Mouse (Mus musculus): ENCODE results near the gene Gm42517. TPM values are rescaled to one million over a fixed set of nuclear protein-coding genes. Genes with fewer than 3 reads are reported as not detected.

Gene Gm42517
- total and polyA plus RNA-seq, 3 experiments = not detected

DNA sequence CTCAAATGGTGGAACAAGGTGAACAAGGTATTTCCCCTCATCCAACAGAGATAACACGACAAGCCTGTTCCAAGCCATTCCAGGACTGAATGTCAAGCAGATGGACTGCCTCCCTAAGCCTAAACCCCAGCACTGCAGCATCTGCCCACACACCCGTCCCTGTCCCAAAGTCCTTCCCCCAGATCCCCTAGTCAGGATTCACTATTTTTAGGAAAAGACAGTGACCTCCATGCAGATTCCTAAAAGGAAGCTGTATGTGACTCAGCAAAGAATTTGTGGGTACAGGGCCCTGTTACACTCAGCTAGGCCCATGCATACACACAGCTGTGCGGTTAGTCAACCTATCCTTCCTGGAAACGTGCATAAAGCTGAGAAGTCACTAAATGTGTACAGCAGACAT lies 18.7 kb upstream of the Gm42517 start:
- DNase-seq (ENCODE audit: extremely low read depth) = no peak
- TF ChIP-seq CHD2 (IDR thresholded peaks at IDR 0.05; ENCODE audit: low read length) (no peak), SMC3 (IDR thresholded peaks at IDR 0.05; ENCODE audit: low read depth, low read length) (no peak), RCOR1 (conservative IDR thresholded peaks at IDR 0.05; ENCODE audit: low read depth, low read length) (no peak), RAD21 (IDR thresholded peaks at IDR 0.05; ENCODE audit: low read depth, low read length) (no peak), ZNF384 (IDR thresholded peaks at IDR 0.05; ENCODE audit: low read depth, low read length) (no peak), PAX5 (IDR thresholded peaks at IDR 0.05; ENCODE audit: low read length) (no peak), MAFK (IDR thresholded peaks at IDR 0.05; ENCODE audit: insufficient replicate concordance, low read length) (no peak), NELFE (IDR thresholded peaks at IDR 0.05; ENCODE audit: low read depth, low read length) (no peak), MAX (IDR thresholded peaks at IDR 0.05; ENCODE audit: low read length) (no peak), USF1 (IDR thresholded peaks at IDR 0.05; ENCODE audit: low read depth, low read length) (no peak), CHD1 (IDR thresholded peaks at IDR 0.05; ENCODE audit: low read depth, low read length) (no peak), MEF2A (IDR thresholded peaks at IDR 0.05; ENCODE audit: borderline replicate concordance, low read depth, low read length) (no peak), KAT2A (IDR thresholded peaks at IDR 0.05; ENCODE audit: insufficient replicate concordance, low read length) (no peak)
- H3K36me3 ChIP-seq (replicated peaks in 1 of 2; ENCODE audit: control insufficient read depth in 1 of 2, insufficient read depth in 1 of 2, low read length in 1 of 2) = no peaks in the 10 kb centered on the region
- in situ Hi-C loops (cut with MboI; ENCODE audit: low pct_ligation_motif_present, low pct_unique_long_range_greater_than_20kb, low sequenced_read_pairs) = no loop called here
- dilution Hi-C loops (cut with MboI; ENCODE audit: extremely low pct_ligation_motif_present, extremely low pct_unique_long_range_greater_than_20kb, low sequenced_read_pairs) = no loop called here
- H3K9ac ChIP-seq (ENCODE audit: insufficient read depth, low read depth) = no peak overlapping the region
- H3K4me2 ChIP-seq (ENCODE audit: insufficient read depth, low read depth, poor library complexity, severe bottlenecking) = no peak overlapping the region
- no peaks in the 10 kb centered on the region for H3K27me3 ChIP-seq (replicated peaks)
- peaks cover 5% of the 10 kb centered on the region for H3K9me3 ChIP-seq (replicated peaks; ENCODE audit: low read length)
- peaks cover 0 to 5% of the 10 kb centered on the region in 2 experiments; a peak in 2 of 4 replicates for H3K4me1 ChIP-seq (ENCODE audit: control insufficient read depth in 1 of 2, insufficient read depth in 2 of 2)
- H3K79me2 ChIP-seq (replicated peaks; ENCODE audit: control insufficient read depth, extremely low read depth, insufficient read depth, poor library complexity, severe bottlenecking) = no peaks in the 10 kb centered on the region
- H3K4me3 ChIP-seq (replicated peaks in 1 of 3; ENCODE audit: low read depth in 2 of 3, low read length in 2 of 3, poor library complexity in 1 of 3) = no peak overlapping the region
- no peak overlapping the region for H3K27ac ChIP-seq (ENCODE audit: insufficient read depth, low read depth)

DNA sequence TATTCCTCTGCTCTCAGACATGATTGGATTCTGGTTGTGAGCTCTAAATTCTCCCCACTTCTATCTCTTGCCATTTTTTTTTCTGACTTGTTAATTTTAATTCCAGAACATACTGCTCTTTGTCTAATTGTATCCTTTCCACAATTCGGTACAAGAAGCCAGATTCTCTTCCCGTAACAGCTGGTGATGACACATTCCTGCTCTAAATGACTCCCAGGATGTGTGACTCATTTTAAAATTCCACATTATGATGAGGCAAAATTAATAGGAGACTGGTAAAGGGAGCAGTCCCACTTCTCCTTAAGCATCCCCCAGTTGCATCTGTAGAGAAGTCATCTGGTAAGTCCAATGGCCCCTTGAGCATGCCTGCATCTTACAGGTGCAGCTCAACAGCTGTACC lies 17.9 kb upstream of the Gm42517 start:
- dilution Hi-C loops (cut with MboI; ENCODE audit: extremely low pct_ligation_motif_present, extremely low pct_unique_long_range_greater_than_20kb, low sequenced_read_pairs) = no loop called here
- H3K4me1 ChIP-seq (ENCODE audit: control insufficient read depth in 1 of 2, insufficient read depth in 2 of 2) = peaks cover 0 to 5% of the 10 kb centered on the region in 2 experiments; a peak in 2 of 4 replicates
- in situ Hi-C loops (cut with MboI; ENCODE audit: low pct_ligation_motif_present, low pct_unique_long_range_greater_than_20kb, low sequenced_read_pairs) = no loop called here

More for the DNA sequence above, 17.9 kb upstream of the Gm42517 start:
- H3K79me2 ChIP-seq (replicated peaks; ENCODE audit: control insufficient read depth, extremely low read depth, insufficient read depth, poor library complexity, severe bottlenecking) = no peaks in the 10 kb centered on the region
- no peak overlapping the region for H3K4me3 ChIP-seq (replicated peaks in 1 of 3; ENCODE audit: low read depth in 2 of 3, low read length in 2 of 3, poor library complexity in 1 of 3)
- H3K9me3 ChIP-seq (replicated peaks; ENCODE audit: low read length) = peaks cover 5% of the 10 kb centered on the region
- H3K36me3 ChIP-seq (replicated peaks in 1 of 2; ENCODE audit: control insufficient read depth in 1 of 2, insufficient read depth in 1 of 2, low read length in 1 of 2) = no peaks in the 10 kb centered on the region
- TF ChIP-seq TCF12 (IDR thresholded peaks at IDR 0.05; ENCODE audit: low read depth, low read length) (no peak), USF1 (IDR thresholded peaks at IDR 0.05; ENCODE audit: low read depth, low read length) (no peak), SMC3 (IDR thresholded peaks at IDR 0.05; ENCODE audit: low read depth, low read length) (no peak), RAD21 (IDR thresholded peaks at IDR 0.05; ENCODE audit: low read depth, low read length) (no peak), ETS1 (conservative IDR thresholded peaks at IDR 0.05; ENCODE audit: low read depth, low read length) (no peak), GABPA (IDR thresholded peaks at IDR 0.05; ENCODE audit: insufficient replicate concordance, low read depth, low read length) (no peak), CHD1 (IDR thresholded peaks at IDR 0.05; ENCODE audit: low read depth, low read length) (no peak), NRF1 (IDR thresholded peaks at IDR 0.05; ENCODE audit: low read depth, low read length) (no peak)
- H3K9ac ChIP-seq (ENCODE audit: insufficient read depth, low read depth) = no peak overlapping the region
- H3K4me2 ChIP-seq (ENCODE audit: insufficient read depth, low read depth, poor library complexity, severe bottlenecking) = no peak overlapping the region
- no peak for DNase-seq (ENCODE audit: extremely low read depth)
- H3K27ac ChIP-seq (ENCODE audit: insufficient read depth, low read depth) = no peak overlapping the region
- H3K27me3 ChIP-seq (replicated peaks) = no peaks in the 10 kb centered on the region

Measured in CH12.LX (cell line).